Mouse (Mus musculus): ENCODE results near the gene Dph5.

DNA sequence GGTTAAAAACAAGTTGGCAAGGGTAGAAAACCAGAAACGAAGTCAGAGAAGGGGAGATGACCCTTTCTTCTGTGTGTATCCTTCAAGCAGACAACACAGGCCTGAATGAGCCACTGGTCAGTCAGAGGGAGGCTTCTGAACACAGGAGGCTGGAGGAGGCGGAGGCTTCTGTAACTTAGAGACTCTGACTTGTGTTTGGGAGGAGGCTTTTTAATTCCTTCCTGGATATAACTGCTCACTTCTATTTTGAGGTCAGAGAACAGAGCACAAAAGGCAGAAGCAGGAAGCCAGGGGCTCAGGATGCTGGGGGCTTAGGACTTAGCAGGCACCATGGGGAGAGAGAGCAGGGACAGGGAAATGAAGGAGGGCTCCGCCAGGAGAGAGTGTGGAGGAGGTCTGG is 63.6 kb downstream of the Dph5 start:
- TF ChIP-seq CTCF (IDR thresholded peaks at IDR 0.05; ENCODE audit: borderline replicate concordance, extremely low read depth, insufficient read depth, insufficient read length) (no peak), POLR2A (IDR thresholded peaks at IDR 0.05; ENCODE audit: borderline replicate concordance, extremely low read depth, insufficient read depth, insufficient read length, poor library complexity, severe bottlenecking) (no peak)

All from brain, embryonic 14.5 days (tissue).